Mouse (Mus musculus) liver, embryonic 14.5 days (tissue): Measurements from ENCODE around the gene Zbtb44. TPM values are rescaled to one million over a fixed set of nuclear protein-coding genes. Genes with fewer than 3 reads are reported as not detected.
"Not testable (repeated sequence)": the region's sequence is repeated elsewhere in the genome, so short reads cannot be mapped to it uniquely, and the experiment has no call there.

Experiments used
- ATAC-seq: fragments of 200-750 bp; cut with Nextera tagmentation; 2 replicates; pipeline ENCODE4 v1.8.0; 2017; ENCODE audit warnings: moderate number of reproducible peaks, mild to moderate bottlenecking, moderate library complexity; ENCODE audit not compliant: insufficient read depth
- DNase-seq, 3 experiments: peaks; one replicate each; pipeline ENCODE4 v3.0.0-alpha.2; 2012 to 2013; ENCODE audit warnings: low read depth in 3 of 3, low spot score in 3 of 3
- H3K27ac ChIP-seq: fragments of 300-500 bp; sonication (generic); 2 replicates; pipeline ENCODE4 v1.5.1; 2014; ENCODE audit warnings: moderate library complexity, mild to moderate bottlenecking, control low read depth, inconsistent platforms
- H3K27me3 ChIP-seq: fragments of 300-500 bp; sonication (generic); 2 replicates; pipeline ENCODE4 v1.6.1; 2014; ENCODE audit warnings: mild to moderate bottlenecking, low read length, moderate library complexity; ENCODE audit not compliant: control insufficient read depth, insufficient read depth
- H3K36me3 ChIP-seq: fragments of 300-500 bp; sonication (generic); replicated peaks from 2 replicates; pipeline ENCODE4 v1.6.1; 2014; ENCODE audit warnings: low read depth; ENCODE audit not compliant: control insufficient read depth, insufficient read depth
- H3K4me1 ChIP-seq, 2 experiments: fragments of 200-500 bp in 1 of 2; fragments of 300-500 bp in 1 of 2; sonication (generic) in 1 of 2; replicated peaks; 2 replicates each; pipeline ENCODE4 v1.6.1; 2012 to 2014; ENCODE audit warnings: antibody characterized with exemption in 1 of 2, inconsistent platforms in 1 of 2, low read length in 1 of 2; ENCODE audit not compliant: control insufficient read depth in 2 of 2, insufficient read depth in 2 of 2
- H3K4me2 ChIP-seq: fragments of 300-500 bp; sonication (generic); 2 replicates; pipeline ENCODE4 v1.6.1; 2014; ENCODE audit warnings: low read depth, mild to moderate bottlenecking, control low read depth, moderate library complexity
- H3K4me3 ChIP-seq, 2 experiments: fragments of 200-500 bp in 1 of 2; fragments of 300-500 bp in 1 of 2; sonication (generic) in 1 of 2; 2 replicates each; pipeline ENCODE4 v1.5.1; 2012 to 2014; ENCODE audit warnings: low read depth in 2 of 2, low read length in 2 of 2, mild to moderate bottlenecking in 2 of 2, control low read depth in 1 of 2, inconsistent platforms in 1 of 2, moderate library complexity in 1 of 2; ENCODE audit not compliant: insufficient read depth in 1 of 2
- H3K9ac ChIP-seq: fragments of 300-500 bp; sonication (generic); replicated peaks from 2 replicates; pipeline ENCODE4 v1.6.1; 2014; ENCODE audit warnings: mild to moderate bottlenecking, control low read depth, moderate library complexity
- H3K9me3 ChIP-seq: fragments of 300-500 bp; sonication (generic); 2 replicates; pipeline ENCODE4 v1.6.1; 2016; ENCODE audit warnings: low read length, mixed read lengths; ENCODE audit not compliant: control insufficient read depth
- CTCF ChIP-seq: IDR thresholded peaks from 2 replicates; pipeline ENCODE4 v1.5.1; 2016; ENCODE audit warnings: antibody characterized with exemption, low read depth, control low read depth
- EP300 ChIP-seq: IDR thresholded peaks from 2 replicates; pipeline ENCODE4 v1.6.1; 2016; ENCODE audit warnings: antibody characterized with exemption, low read depth
- WGBS: fragments of 180-500 bp; shearing (Covaris S2); extraction: QIAGEN DNeasy Blood & Tissue Kit; methylation state at CpG from one replicate; pipeline ENCODE4 v1.1.7; 2014; ENCODE audit not compliant: insufficient replicate concordance; 5-methylcytosine and 5-hydroxymethylcytosine counted together
- polyA plus RNA-seq, 2 experiments: library from polyadenylated mRNA; depleted of rRNA in 1 of 2; stranded (reverse) in 1 of 2; unstranded in 1 of 2; fragments of >200 nt; fragmentation: Nextera tagmentation in 1 of 2; extraction: Ambion mirVana in 1 of 2; gene quantifications; 2 replicates each; pipeline versions ENCODE4 v1.2.1 to v1.2.3; 2012 to 2014

Zbtb44 gene
- polyA plus RNA-seq, 2 experiments = 4.0 to 6.3 TPM

GRCm38 (mm10) chr9:31028251-31028650 lies 2.2 kb upstream of the Zbtb44 start:
- peaks cover 11 to 12% of the 10 kb centered on the region in 2 experiments for H3K4me1 ChIP-seq
- H3K9me3 ChIP-seq = no peaks in the 10 kb centered on the region
- H3K4me2 ChIP-seq = no peak overlapping the region
- H3K36me3 ChIP-seq = no peaks in the 10 kb centered on the region
- 69% methylated on average over 4 of the region's 4 CpGs for WGBS
- no peaks in the 10 kb centered on the region for H3K27me3 ChIP-seq
- ATAC-seq (no peak), DNase-seq (no peak)
- H3K9ac ChIP-seq = no peak overlapping the region
- TF ChIP-seq CTCF (no peak), EP300 (no peak)
- H3K27ac ChIP-seq = no peak overlapping the region
- no peak overlapping the region for H3K4me3 ChIP-seq

GRCm38 (mm10) chr9:31029751-31030511 lies 513 bp upstream of the Zbtb44 start:
- under 1% methylated on average over 53 of the region's 57 CpGs for WGBS
- DNase-seq (peak; percentile 84 to 88 (median 86)), ATAC-seq (peak; percentile 90)
- no peaks in the 10 kb centered on the region for H3K36me3 ChIP-seq
- peak overlapping the region; percentile 62 to 75 for H3K4me3 ChIP-seq
- H3K27me3 ChIP-seq = no peaks in the 10 kb centered on the region
- H3K9ac ChIP-seq = peak overlapping the region; percentile 88
- peak overlapping the region; percentile 88 for H3K27ac ChIP-seq
- H3K9me3 ChIP-seq = no peaks in the 10 kb centered on the region
- H3K4me2 ChIP-seq = peak overlapping the region; percentile 99
- no peak for TF ChIP-seq CTCF
- peaks cover 11 to 12% of the 10 kb centered on the region in 2 experiments for H3K4me1 ChIP-seq

- Histone ChIP-seq H3K27ac (peak overlapping the region; percentile 88), H3K27me3 (no peaks in the 10 kb centered on the region), H3K36me3 (no peaks in the 10 kb centered on the region), H3K4me3 (peak overlapping the region; percentile 62 to 75), H3K9me3 (no peaks in the 10 kb centered on the region), H3K4me2 (peak overlapping the region; percentile 99), H3K4me1 (peaks cover 11 to 12% of the 10 kb centered on the region in 2 experiments), H3K9ac (peak overlapping the region; percentile 88)
- DNase-seq (peak in 1 of 3 experiments; percentile 20), ATAC-seq (no peak)
- no peak for TF ChIP-seq EP300
- TF ChIP-seq CTCF = no peak
- WGBS = 8% methylated on average over 8 of the region's 8 CpGs
These were observed 985 bp downstream of the Zbtb44 start for GRCm38 (mm10) chr9:31031414-31031843.

- TF ChIP-seq EP300 (no peak), CTCF (no peak)
- H3K4me3 ChIP-seq = no peak overlapping the region
- H3K9ac ChIP-seq = no peak overlapping the region; the same call in 1 of the 2 replicates
- H3K4me2 ChIP-seq = peak overlapping the region; percentile 63
- H3K4me1 ChIP-seq = peaks cover 11 to 12% of the 10 kb centered on the region in 2 experiments
- no peaks in the 10 kb centered on the region for H3K36me3 ChIP-seq
- H3K27ac ChIP-seq = no peak overlapping the region
- H3K27me3 ChIP-seq = no peaks in the 10 kb centered on the region
- ATAC-seq = no peak
- H3K9me3 ChIP-seq = no peaks in the 10 kb centered on the region
- no peak for DNase-seq
These were observed 2.1 kb downstream of the Zbtb44 start for GRCm38 (mm10) chr9:31032546-31032945.

GRCm38 (mm10) chr9:31050208-31050607 lies 19.8 kb downstream of the Zbtb44 start:
- no peak overlapping the region for H3K4me3 ChIP-seq
- H3K9me3 ChIP-seq = no peaks in the 10 kb centered on the region
- H3K4me2 ChIP-seq = no peak overlapping the region
- ATAC-seq = no peak
- no peak overlapping the region for H3K9ac ChIP-seq
- no peaks in the 10 kb centered on the region for H3K27me3 ChIP-seq
- no peak overlapping the region for H3K27ac ChIP-seq
- 81% methylated on average over 5 of the region's 5 CpGs for WGBS
- TF ChIP-seq CTCF = no peak
- TF ChIP-seq EP300 = no peak
- no peak for DNase-seq
- no peaks in the 10 kb centered on the region for H3K4me1 ChIP-seq
- H3K36me3 ChIP-seq = peaks cover 3% of the 10 kb centered on the region; the same call in 1 of the 2 replicates

DNA sequence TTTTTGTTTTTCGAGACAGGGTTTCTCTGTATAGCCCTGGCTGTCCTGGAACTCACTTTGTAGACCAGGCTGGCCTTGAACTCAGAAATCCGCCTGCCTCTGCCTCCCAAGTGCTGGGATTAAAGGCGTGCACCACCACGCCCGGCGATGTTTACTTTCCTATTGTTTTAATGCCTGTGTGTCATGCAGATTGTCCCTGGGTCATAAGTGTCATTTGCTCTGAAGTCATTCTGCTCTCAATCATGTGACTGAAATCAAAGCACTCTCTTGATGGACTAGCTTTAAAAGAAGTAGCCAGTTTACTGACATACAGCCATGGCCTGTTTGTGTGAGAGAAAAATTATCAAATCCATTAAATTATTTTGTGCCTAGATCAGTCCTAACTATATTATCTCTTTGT lies 21.1 kb downstream of the Zbtb44 start:
- not testable (repeated sequence) for H3K36me3 ChIP-seq, H3K9me3 ChIP-seq

More for the DNA sequence above, 21.1 kb downstream of the Zbtb44 start:
- not testable (repeated sequence) for H3K4me2 ChIP-seq, H3K27ac ChIP-seq, H3K4me3 ChIP-seq, H3K27me3 ChIP-seq, ATAC-seq, DNase-seq, H3K4me1 ChIP-seq, H3K9ac ChIP-seq
- WGBS = 75% methylated on average over 6 of the region's 6 CpGs
